Mouse (Mus musculus) hindbrain, postnatal 0 days (tissue): ENCODE measurements at regions not wholly inside any gene's neighbourhood (a gene's known extent, or its start where the extent isn't known, plus 50 kb on each side); places are given as distances from the start of the nearest gene placed in this dataset.

Experiments
- ATAC-seq: fragments of 200-750 bp; cut with Nextera tagmentation; 2 replicates; pipeline ENCODE4 v1.8.0; 2017; ENCODE audit warnings: mild to moderate bottlenecking, moderate TSS enrichment, moderate library complexity
- DNase-seq: peaks from one replicate; pipeline ENCODE4 v3.0.0-alpha.2; 2015; ENCODE audit warnings: low spot score
- H3K27ac ChIP-seq: fragments of 300-500 bp; sonication (generic); 2 replicates; pipeline ENCODE4 v1.5.1; 2014; ENCODE audit warnings: mild to moderate bottlenecking
- H3K27me3 ChIP-seq: fragments of 300-500 bp; sonication (generic); 2 replicates; pipeline ENCODE4 v1.6.1; 2014; ENCODE audit warnings: low read length, mixed read lengths; ENCODE audit not compliant: insufficient read depth
- H3K36me3 ChIP-seq: fragments of 300-500 bp; sonication (generic); 2 replicates; pipeline ENCODE4 v1.6.1; 2014; ENCODE audit warnings: low read length, mixed read lengths; ENCODE audit not compliant: insufficient read depth
- H3K4me1 ChIP-seq: fragments of 300-500 bp; sonication (generic); 2 replicates; pipeline ENCODE4 v1.6.1; 2014; ENCODE audit warnings: antibody characterized with exemption, low read length, mixed read lengths; ENCODE audit not compliant: insufficient read depth
- H3K4me2 ChIP-seq: fragments of 300-500 bp; sonication (generic); 2 replicates; pipeline ENCODE4 v1.6.1; 2014; ENCODE audit warnings: low read depth, mild to moderate bottlenecking, low read length, moderate library complexity, mixed read lengths
- H3K4me3 ChIP-seq: fragments of 300-500 bp; sonication (generic); 2 replicates; pipeline ENCODE4 v1.5.1; 2014; ENCODE audit warnings: low read length
- H3K9ac ChIP-seq: fragments of 300-500 bp; sonication (generic); replicated peaks from 2 replicates; pipeline ENCODE4 v1.6.1; 2014; ENCODE audit warnings: mild to moderate bottlenecking, low read length, moderate library complexity, mixed read lengths
- H3K9me3 ChIP-seq: fragments of 300-500 bp; sonication (generic); 2 replicates; pipeline ENCODE4 v1.6.1; 2016; ENCODE audit warnings: low read length, mixed read lengths
- CTCF ChIP-seq: IDR thresholded peaks from 2 replicates; pipeline ENCODE4 v1.5.1; 2016; ENCODE audit warnings: antibody characterized with exemption, control low read depth, low read depth
- WGBS: fragments of 180-500 bp; shearing (Covaris S2); extraction: QIAGEN DNeasy Blood & Tissue Kit; methylation state at CpG from one replicate; pipeline ENCODE4 v1.1.7; 2014; 5-methylcytosine and 5-hydroxymethylcytosine counted together
- microRNA-seq, 2 experiments: library from miRNA; unstranded; fragments of <30 nt; microRNA quantifications; one replicate each; pipeline ENCODE4; 2016

DNA sequence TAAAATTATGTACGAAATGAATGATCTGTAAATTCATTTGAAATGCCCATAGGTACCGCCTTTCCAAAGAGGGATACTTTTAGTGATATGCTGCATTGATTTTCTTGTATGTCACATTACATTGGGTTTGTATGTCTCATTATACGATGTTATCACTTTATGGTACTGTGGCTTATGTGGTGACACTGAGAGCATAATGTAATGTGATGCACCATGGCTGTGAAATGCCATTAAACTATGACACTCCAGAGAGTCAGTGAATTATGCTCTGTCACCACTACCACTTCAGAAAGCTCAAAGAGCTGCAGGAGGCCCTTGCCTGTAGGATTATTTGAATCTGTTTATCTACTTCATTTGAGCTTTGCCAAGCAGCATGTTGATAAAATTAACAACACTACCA lies 695.4 kb upstream of the Slc10a2 start:
- Histone ChIP-seq H3K27me3 (no peaks in the 10 kb centered on the region), H3K4me3 (no peak overlapping the region), H3K36me3 (no peaks in the 10 kb centered on the region), H3K4me2 (no peak overlapping the region), H3K9me3 (no peaks in the 10 kb centered on the region), H3K27ac (no peak overlapping the region), H3K4me1 (no peaks in the 10 kb centered on the region), H3K9ac (no peak overlapping the region)
- DNase-seq (peak; percentile 5), ATAC-seq (no peak)
- no peak for TF ChIP-seq CTCF
- 61% methylated on average over 3 of the region's 3 CpGs for WGBS

DNA sequence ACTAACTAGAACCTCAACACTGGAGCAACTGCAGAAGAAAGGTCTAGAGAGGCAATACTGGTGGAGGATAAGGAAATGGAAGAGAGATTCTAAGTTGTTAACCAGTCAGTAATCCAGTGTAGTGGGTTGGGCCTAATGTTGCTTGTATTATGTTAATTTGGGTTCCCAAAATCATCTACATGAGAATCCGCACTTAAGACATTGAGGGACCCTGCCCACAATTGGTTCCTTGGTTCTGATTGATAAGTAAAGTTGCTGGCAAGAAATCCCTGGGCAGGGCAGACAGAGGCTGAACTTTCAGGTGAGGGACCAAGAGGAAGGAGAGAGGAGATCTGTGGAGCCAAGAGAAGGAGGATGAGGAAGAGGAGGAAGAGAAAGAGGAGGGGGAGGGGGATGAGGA lies 651.2 kb upstream of the Slc10a2 start:
- Histone ChIP-seq H3K4me3 (no peak overlapping the region), H3K4me1 (no peaks in the 10 kb centered on the region), H3K9ac (no peak overlapping the region), H3K27ac (no peak overlapping the region), H3K9me3 (no peaks in the 10 kb centered on the region), H3K27me3 (no peaks in the 10 kb centered on the region), H3K36me3 (no peaks in the 10 kb centered on the region), H3K4me2 (no peak overlapping the region)
- ATAC-seq (no peak), DNase-seq (no peak)
- no peak for TF ChIP-seq CTCF
- 92% methylated on average over 1 of the region's 1 CpGs for WGBS

DNA sequence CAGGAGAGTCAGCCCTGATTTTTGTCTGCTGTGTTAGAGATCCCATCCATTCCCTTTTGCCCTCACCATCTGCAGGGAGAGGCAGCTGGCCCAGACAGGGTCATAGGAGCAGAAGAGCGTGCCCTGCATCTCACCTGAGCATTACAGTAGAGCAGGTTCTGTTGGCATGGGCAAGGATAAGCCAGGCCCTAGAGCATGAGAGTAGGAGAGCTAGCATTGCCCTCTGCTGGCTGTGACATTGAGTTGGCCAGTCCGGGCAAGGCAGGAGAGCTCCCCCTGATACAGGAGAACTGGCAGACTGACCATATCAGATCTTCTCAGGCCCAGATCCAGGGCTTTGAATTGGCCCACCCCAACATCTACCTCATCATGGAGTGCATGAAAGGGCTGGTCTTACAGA lies 634.4 kb upstream of the Slc10a2 start:
- DNase-seq (no peak), ATAC-seq (no peak)
- Histone ChIP-seq H3K27ac (no peak overlapping the region), H3K27me3 (no peaks in the 10 kb centered on the region), H3K9ac (no peak overlapping the region), H3K9me3 (no peaks in the 10 kb centered on the region), H3K4me2 (no peak overlapping the region), H3K4me1 (no peaks in the 10 kb centered on the region), H3K36me3 (no peaks in the 10 kb centered on the region), H3K4me3 (no peak overlapping the region)
- 0 out of 2 replicates have a peak, but pooled peaks have one; percentile 10 for TF ChIP-seq CTCF
- WGBS = 77% methylated on average over 2 of the region's 2 CpGs

DNA sequence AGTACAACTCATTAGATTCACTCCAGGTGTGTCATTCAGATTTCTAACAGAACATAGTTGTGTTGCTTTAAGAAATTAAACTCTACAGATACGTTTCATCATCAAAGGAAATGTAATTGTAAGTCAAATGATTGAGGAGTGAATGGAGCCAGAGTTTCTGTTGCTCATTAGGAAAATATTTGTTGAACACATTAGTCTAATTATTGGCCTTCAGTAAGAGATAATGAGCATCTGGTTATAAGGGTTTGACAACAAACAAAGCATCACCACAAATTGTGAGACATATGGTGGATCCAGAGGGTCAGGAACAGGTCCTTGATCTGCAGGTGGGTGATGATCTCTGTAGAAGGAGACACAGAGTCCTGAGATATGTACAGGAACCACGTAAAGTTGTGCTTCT lies 622.3 kb upstream of the Slc10a2 start:
- no peak for TF ChIP-seq CTCF
- H3K4me1 ChIP-seq = no peaks in the 10 kb centered on the region
- H3K36me3 ChIP-seq = no peaks in the 10 kb centered on the region
- WGBS = 70% methylated on average over 2 of the region's 2 CpGs
- H3K27ac ChIP-seq = no peak overlapping the region
- ATAC-seq (no peak), DNase-seq (no peak)
- no peak overlapping the region for H3K9ac ChIP-seq
- no peaks in the 10 kb centered on the region for H3K27me3 ChIP-seq
- no peaks in the 10 kb centered on the region for H3K9me3 ChIP-seq
- H3K4me2 ChIP-seq = no peak overlapping the region
- no peak overlapping the region for H3K4me3 ChIP-seq

DNA sequence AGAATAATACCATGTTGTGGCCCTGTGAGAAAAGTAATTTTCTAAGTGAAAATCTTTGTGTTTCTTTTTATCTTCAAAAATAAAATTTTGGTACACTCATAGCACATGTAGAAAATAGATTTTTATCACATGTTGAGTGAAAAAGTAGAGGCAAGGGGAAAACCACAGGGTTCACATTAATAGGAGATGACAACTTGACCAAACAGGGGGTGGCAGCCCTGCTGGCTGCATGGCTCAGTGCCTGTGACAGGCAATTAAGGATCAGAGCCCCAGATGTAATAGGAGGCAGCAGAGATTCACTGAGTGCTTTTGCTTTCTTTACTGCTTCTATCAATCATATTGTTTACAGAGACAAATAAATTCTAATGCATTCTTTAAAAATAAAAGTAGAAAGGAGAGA lies 582.8 kb upstream of the Slc10a2 start:
- H3K27ac ChIP-seq = no peak overlapping the region
- H3K9ac ChIP-seq = no peak overlapping the region
- ATAC-seq (no peak), DNase-seq (peak; percentile 34)
- H3K36me3 ChIP-seq = no peaks in the 10 kb centered on the region
- TF ChIP-seq CTCF = no peak
- no peaks in the 10 kb centered on the region for H3K27me3 ChIP-seq
- H3K4me3 ChIP-seq = no peak overlapping the region
- no peaks in the 10 kb centered on the region for H3K9me3 ChIP-seq
- H3K4me2 ChIP-seq = no peak overlapping the region
- no peaks in the 10 kb centered on the region for H3K4me1 ChIP-seq

DNA sequence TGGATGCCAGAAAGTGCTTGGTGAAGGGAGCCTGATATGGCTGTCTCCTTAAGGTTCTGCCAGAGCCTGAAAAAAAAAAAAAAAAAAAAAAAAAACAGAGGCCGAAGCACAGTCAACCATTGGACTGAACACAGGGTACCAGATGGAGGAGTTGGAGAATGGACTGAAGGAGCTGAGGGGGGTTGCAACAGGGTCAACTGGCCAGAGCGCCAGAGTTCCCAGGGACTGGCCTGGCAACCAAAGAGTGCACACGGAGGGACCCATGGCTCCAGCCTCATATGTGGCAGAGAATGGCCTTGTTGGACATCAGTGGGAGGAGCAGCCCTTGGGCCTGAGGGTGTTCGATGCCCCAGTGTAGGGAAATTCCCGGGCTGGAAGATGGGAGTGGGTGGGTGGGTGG lies 569.8 kb upstream of the Slc10a2 start:
- no peaks in the 10 kb centered on the region for H3K27me3 ChIP-seq
- no peaks in the 10 kb centered on the region for H3K9me3 ChIP-seq
- DNase-seq (no peak), ATAC-seq (no peak)
- H3K27ac ChIP-seq = no peak overlapping the region
- H3K4me1 ChIP-seq = no peaks in the 10 kb centered on the region
- H3K9ac ChIP-seq = no peak overlapping the region
- H3K4me3 ChIP-seq = no peak overlapping the region
- no peaks in the 10 kb centered on the region for H3K36me3 ChIP-seq
- WGBS = 88% methylated on average over 5 of the region's 5 CpGs
- no peak for TF ChIP-seq CTCF
- no peak overlapping the region for H3K4me2 ChIP-seq

Small RNA genes in the stretch of these regions (microRNA-seq; reads per million reads assigned to microRNA genes)
- gene Gm22565 = 0 reads per million in 2 experiments
